Mouse (Mus musculus): ENCODE measurements around the gene Uncx.

The Uncx gene

DNA sequence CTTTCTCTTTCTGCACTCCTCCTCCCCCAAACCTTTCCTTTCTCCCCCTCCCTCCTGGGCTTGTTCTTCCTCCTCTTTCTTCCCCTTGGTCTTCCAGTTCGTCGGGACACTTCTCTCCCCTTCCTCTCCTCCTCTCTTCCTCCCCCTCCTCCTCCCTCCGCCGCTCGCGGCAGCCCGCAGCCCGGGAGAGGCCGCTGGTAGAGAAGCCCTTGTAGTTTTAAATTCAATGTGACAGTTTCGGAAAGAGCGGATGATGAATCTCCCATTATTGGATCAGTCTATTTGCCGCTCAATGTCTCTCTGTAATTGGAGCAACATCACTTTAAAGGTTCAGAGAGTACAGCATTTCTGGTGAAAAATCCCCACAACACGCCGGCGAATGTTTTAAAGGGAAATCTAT, at the start of gene Uncx:
TSS of gene Uncx (plus strand) at position 281 of the 400 bp plus-strand sequence.
- in situ Hi-C loops (cut with MboI, MseI) = no loop called here

DNA sequence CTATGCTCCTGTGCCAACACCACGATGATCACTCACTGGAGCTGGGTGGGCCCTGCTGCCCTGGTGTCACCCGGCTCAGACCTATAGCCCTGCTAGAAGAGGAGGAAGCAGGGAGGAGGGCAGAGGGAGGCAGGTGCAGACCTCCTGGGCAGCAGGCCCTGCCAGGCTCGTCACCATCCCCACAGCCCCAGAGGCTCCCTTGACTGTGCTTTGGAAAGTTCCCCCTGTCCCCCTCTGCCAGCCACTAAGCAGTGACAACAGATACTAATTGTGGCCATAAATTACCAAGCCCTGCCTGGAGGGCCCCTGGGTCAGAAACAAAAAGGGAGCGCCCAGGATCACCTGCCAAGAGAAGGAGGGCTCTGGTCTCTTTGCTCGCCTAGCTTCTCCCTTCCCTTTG, 49.6 kb upstream of the Uncx start:
- in situ Hi-C loops (cut with MboI, MseI) = no loop called here

DNA sequence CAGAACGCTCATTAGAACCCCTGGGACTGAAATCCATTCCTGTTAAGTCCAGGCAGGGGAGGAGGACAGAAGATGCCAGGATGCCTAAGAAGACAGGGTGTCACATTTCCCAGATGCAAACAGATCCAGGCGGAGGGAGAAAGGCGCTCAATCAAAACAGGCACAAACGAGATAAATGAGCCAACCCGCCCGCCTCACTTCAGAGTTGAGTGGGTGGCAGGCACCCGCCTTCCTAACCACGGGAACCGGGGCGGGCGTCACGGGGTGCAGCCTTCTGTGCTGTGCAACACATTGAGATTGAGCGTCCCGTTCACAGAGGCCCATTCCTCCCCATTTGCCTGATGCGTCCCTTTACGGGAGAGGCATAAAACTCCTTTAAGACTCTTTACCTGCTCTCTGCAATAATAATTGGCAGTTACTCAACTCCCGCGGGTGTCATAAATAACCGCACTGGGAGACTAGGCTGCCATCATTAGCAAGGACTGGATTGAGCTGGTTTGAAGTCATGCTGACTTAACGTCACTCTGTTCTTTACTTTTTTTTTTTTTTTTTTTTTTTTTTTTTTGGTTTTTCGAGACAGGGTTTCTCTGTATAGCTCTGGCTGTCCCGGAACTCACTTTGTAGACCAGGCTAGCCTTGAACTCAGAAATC, 48.1 kb upstream of the Uncx start:
- in situ Hi-C loops (cut with MboI, MseI) = no loop called here

- in situ Hi-C loops (cut with MboI, MseI) = no loop called here
Measured at GRCm38 (mm10) chr5:139496939-139497338, 46.4 kb upstream of the Uncx start.

GRCm38 (mm10) chr5:139498791-139499190, 44.5 kb upstream of the Uncx start:
- in situ Hi-C loops (cut with MboI, MseI) = no loop called here

GRCm38 (mm10) chr5:139502281-139502680, 41.0 kb upstream of the Uncx start:
- in situ Hi-C loops (cut with MboI, MseI) = no loop called here

DNA sequence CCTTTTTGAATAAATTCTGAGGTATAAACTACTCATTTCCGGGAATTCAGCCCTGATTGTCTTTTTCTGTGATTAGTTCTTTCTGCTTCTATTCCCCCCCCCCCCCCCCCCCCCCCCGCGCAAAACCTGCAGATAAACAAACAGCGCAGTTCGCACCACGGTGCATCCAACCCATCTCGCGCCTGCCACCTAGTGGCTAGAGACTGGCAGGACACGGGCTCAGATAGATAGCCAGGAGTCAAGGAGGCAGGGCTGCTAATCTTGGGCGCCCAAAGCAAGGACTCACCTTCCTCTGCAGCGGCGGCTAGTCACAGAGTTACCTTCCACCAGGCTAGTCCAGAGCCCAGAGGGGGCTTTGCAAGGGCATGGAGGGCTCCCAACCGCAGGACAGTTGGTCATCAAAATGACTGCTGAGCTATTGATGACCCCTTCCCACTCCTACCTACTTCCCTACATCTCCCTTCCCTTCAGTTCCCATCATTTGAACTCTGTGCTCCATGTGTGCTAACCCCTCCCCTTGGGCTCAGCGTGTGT, 38.2 kb upstream of the Uncx start:
- in situ Hi-C loops (cut with MboI, MseI) = no loop called here

GRCm38 (mm10) chr5:139506207-139506606, 37.1 kb upstream of the Uncx start:
- in situ Hi-C loops (cut with MboI, MseI) = no loop called here

DNA sequence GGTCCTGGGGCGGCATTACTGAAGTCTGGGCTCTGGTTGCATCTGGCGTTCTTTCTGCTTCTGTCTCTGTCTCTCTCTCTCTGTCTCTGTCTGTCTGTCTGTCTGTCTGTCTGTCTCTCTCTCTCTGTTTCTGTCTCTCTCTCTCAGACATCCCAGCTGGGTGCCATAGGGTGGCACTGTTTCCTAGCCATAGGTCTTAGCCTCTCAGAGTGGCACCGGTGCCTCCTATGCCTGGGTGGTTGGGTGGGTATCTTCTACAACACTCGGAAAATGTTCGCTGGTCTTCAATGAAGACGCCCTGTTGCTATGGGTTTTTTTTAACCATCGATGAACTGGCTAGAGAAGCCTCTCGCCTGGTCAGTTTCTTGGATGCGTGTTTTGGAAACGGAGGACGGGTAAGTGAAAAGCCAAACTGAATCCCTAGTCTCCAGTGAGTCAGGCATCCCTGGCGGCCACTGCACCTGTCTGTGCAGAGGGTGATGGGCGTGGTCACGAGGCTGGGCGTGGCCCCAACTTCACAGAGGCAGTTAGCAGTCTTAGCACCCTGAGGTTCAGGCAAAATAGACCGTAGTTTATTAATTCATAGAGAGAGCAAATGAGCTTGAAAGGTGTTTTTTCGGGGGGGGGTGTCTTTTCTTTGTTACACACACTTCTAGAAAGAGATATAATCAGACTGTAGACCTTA, 32.5 kb upstream of the Uncx start:
- in situ Hi-C loops (cut with MboI, MseI) = no loop called here

- in situ Hi-C loops (cut with MboI, MseI) = no loop called here
Measured at GRCm38 (mm10) chr5:139512201-139512600, 31.1 kb upstream of the Uncx start.

- in situ Hi-C loops (cut with MboI, MseI) = no loop called here
Measured at GRCm38 (mm10) chr5:139516281-139516680, 27.0 kb upstream of the Uncx start.

GRCm38 (mm10) chr5:139520069-139520834, 23.0 kb upstream of the Uncx start:
- in situ Hi-C loops (cut with MboI, MseI) = loop anchor here (10.0 kb wide), 1 partner anchor 1285 kb away; no protein-coding TSS in a partner anchor

DNA sequence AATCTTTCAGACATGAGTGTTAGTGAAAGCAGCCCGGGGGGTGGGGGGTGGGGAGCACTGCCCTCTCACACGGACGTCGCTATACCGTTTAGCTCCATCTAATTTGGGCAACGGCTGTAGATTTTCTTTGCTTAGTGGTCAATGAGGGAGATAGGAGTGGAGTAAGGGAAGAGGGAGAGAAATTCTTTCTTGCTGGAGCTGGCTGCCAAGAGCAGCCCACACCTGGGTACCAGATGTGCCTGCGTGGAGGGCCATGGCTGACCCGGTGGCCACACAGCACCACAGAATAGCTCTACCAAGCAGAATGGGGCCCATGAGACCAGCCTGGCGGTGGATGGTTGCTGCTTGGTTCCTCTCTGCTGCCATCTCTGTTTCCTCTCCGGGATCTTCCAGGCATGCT, 21.3 kb upstream of the Uncx start:
- in situ Hi-C loops (cut with MboI, MseI) = loop anchor here (10.0 kb wide), 1 partner anchor 1283 kb away; no protein-coding TSS in a partner anchor

DNA sequence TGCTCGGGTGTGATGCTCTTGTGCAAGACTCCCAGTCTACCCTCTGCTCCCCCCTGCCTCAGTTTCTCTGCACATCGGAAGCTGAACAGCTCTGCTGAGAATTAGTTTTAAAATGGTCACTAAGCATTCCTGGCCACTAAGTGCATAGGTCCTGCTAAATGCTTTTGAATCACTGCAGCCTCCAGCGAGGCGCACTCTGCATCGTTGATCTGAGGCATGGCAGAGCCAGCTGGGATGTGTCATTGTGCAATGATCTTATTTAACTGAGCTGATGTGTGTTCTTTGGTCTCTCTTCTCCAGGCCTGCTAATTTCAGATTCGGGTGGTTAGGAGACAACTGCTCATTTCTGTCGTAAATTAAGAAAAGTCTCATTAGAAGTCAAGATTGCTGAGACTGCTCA, 14.4 kb upstream of the Uncx start:
- in situ Hi-C loops (cut with MboI, MseI) = loop anchor here (10.0 kb wide), 1 partner anchor 1276 kb away; no protein-coding TSS in a partner anchor

GRCm38 (mm10) chr5:139535386-139535919, 7.8 kb upstream of the Uncx start:
- in situ Hi-C loops (cut with MboI, MseI) = no loop called here

DNA sequence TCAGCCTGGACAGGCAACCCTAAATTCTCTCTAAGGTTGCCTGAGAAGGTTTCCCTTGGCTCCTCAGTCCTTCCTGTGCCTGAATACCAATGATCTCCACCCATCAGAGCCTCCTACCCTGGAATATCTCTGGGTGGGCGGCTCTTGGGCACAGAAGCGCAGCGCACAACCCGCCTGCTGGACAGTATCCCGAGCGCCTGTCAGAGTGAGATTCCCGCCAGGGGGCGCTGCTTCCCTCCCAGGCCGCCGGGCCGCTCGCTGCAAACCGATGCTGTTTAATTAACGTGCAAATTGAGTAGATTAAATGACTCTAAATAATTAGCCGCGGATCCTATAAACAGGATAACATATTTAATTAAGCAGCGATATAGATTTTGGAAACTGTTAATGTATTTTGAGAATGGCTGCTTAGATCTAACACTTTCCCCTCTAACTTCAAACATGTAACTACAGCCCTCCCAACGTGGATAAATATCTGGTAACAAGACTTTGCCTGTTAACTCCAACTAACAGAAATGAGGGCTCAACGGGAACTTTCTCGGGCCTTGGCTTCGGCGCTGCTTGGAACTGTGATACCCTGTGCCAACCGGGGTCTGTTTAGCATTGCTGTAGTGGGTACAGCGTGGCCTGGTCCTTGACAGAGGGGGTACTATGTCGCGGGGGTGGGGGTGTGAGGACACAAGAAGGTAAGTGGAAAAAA, 6.9 kb upstream of the Uncx start:
- in situ Hi-C loops (cut with MboI, MseI) = no loop called here

DNA sequence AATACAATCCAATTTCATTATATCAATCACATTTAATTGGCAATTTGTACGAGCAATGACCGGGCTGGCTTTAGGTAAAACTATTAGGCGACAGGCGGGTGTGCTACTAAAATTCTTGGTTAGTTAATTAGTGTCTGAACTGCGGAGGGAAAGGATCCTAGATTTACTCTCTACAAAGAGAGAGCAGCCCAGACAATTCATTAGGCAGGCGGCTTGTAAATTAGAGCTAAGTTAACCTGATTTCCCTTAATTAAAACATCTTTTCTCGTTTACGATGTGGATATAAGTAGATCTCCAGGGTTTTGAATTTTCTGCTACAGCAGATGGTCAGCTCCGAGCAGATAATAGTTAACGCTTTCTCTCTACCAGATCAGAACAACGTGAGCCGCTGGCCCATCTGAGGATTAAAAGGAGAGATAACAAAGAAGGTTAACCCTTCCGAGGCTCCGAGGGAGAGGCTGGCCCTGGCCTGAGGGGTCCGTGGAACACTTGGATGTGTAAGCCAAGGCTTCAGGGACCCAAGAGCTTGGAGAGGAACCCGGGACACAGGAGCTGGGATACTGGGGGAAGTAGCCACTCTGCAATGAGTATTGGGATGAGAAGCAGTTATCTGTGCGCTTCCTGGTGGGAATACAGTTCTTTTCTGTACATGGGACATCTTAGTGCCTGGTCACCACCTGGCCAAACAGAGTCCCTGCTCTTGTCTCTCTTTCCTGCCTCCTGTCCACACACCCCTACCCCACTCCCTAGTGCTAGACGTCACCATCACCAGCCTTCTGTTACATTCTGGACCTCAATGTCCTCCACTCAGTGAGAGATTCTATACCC, 6.2 kb upstream of the Uncx start:
- in situ Hi-C loops (cut with MboI, MseI) = no loop called here

GRCm38 (mm10) chr5:139537739-139538135, 5.6 kb upstream of the Uncx start:
- in situ Hi-C loops (cut with MboI, MseI) = no loop called here

DNA sequence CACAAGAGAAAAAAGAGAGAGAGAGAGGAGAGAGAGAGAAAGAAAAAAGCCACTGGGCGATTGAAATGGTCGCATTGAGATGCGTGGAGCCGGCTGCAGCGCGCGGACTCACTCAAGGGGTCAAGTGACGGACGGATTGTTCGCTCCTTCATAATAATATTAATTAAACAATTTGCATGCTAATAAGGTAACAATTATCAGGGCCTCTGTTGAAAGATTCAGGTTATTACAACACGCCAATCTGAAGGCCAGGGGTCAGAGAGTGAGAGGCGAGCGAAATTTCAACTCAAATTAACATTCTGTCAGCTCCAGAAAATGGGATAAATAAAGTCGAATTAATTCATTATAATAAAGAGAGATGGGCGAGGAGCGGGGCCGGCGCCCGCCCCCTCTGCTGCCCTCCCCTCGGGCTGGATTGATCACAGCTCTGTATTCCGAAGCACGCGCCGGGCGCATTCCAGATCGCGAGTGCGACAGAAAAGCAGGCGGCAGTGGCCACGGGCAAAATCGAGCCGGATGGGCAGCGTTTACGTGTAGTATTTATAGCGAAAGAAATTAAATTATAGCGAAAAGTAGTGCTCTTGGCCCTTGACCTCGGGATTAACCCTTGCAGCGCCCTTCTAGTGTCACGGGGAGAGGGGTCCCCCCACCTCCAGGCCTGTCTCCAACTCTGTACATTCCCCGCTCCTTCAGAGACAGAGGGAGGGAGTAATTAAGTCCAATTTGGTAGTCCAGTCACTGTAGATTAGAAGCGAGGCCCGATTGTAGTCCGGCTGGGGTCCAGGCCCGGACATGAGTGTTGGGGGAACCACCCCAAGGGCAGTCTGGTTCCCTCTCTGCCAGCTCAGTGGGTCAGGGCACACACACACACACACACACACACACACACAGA, 1.9 kb upstream of the Uncx start:
- in situ Hi-C loops (cut with MboI, MseI) = no loop called here

GRCm38 (mm10) chr5:139542043-139542365, 1.3 kb upstream of the Uncx start:
- in situ Hi-C loops (cut with MboI, MseI) = no loop called here

All from T-helper 1 cell (primary cell).